Mouse (Mus musculus) neural tube, embryonic 13.5 days (tissue): Measurements from ENCODE around the gene Nek3. TPM values are rescaled to one million over a fixed set of nuclear protein-coding genes. Genes with fewer than 3 reads are reported as not detected.

ENCODE experiments used
- ATAC-seq: fragments of 200-750 bp; cut with Nextera tagmentation; 2 replicates; pipeline ENCODE4 v1.8.0; 2017; ENCODE audit warnings: low read depth, mild to moderate bottlenecking, moderate TSS enrichment, moderate library complexity
- H3K27ac ChIP-seq: fragments of 300-500 bp; sonication (generic); replicated peaks from 2 replicates; pipeline ENCODE4 v1.5.1; 2015; ENCODE audit warnings: moderate library complexity, mild to moderate bottlenecking, inconsistent platforms
- H3K27me3 ChIP-seq: fragments of 300-500 bp; sonication (generic); 2 replicates; pipeline ENCODE4 v1.6.1; 2015; ENCODE audit warnings: mild to moderate bottlenecking, inconsistent platforms
- H3K36me3 ChIP-seq: fragments of 300-500 bp; sonication (generic); 2 replicates; pipeline ENCODE4 v1.6.1; 2015; ENCODE audit warnings: mild to moderate bottlenecking, inconsistent platforms
- H3K4me1 ChIP-seq: fragments of 300-500 bp; sonication (generic); replicated peaks from 2 replicates; pipeline ENCODE4 v1.6.1; 2015; ENCODE audit warnings: inconsistent platforms
- H3K4me2 ChIP-seq: fragments of 300-500 bp; sonication (generic); 2 replicates; pipeline ENCODE4 v1.6.1; 2015; ENCODE audit warnings: inconsistent platforms, mild to moderate bottlenecking, moderate library complexity
- H3K4me3 ChIP-seq: fragments of 300-500 bp; sonication (generic); 2 replicates; pipeline ENCODE4 v1.5.1; 2015; ENCODE audit warnings: mild to moderate bottlenecking, inconsistent platforms
- H3K9ac ChIP-seq: fragments of 300-500 bp; sonication (generic); 2 replicates; pipeline ENCODE4 v1.6.1; 2015; ENCODE audit warnings: moderate library complexity, mild to moderate bottlenecking, inconsistent platforms
- H3K9me3 ChIP-seq: fragments of 300-500 bp; sonication (generic); 2 replicates; pipeline ENCODE4 v1.6.1; 2016; ENCODE audit warnings: inconsistent platforms
- WGBS: fragments of 180-500 bp; shearing (Covaris S2); methylation state at CpG from one replicate; pipeline ENCODE4 v1.1.7; 2015; 5-methylcytosine and 5-hydroxymethylcytosine counted together
- polyA plus RNA-seq: library from polyadenylated mRNA; unstranded; fragments of >200 nt; fragmentation: Nextera tagmentation; extraction: Ambion mirVana; gene quantifications from 2 replicates; pipeline ENCODE4 v1.2.1, GENCODE M21; 2015

Gene Nek3
- polyA plus RNA-seq, 1 experiment from 2014 or later, result 9.1 TPM

DNA sequence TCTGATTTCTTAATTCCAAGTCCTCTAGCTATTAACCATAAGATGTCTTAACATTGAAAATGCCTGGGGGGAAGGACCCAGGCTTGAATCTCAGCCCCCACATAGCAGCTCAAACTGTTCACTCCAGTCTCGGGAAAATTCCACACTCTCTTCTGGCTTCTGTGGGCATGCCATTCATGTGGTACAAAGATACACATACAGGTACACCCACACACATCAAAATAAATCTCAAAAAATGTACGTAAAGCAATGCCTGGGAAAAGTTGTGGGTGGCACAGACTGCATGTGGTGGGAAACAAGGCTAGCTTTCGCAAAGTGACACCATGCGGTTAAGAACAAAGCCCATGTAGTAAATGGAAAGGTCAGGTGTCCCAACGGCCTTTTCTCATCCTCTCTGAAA lies 2.9 kb upstream of the Nek3 start:
- Histone ChIP-seq H3K4me2 (no peak overlapping the region), H3K27me3 (no peaks in the 10 kb centered on the region), H3K9ac (no peak overlapping the region), H3K4me3 (no peak overlapping the region), H3K36me3 (peaks cover 3% of the 10 kb centered on the region; the same call in 1 of the 2 replicates), H3K27ac (no peak overlapping the region), H3K9me3 (no peaks in the 10 kb centered on the region), H3K4me1 (peaks cover 13% of the 10 kb centered on the region)
- ATAC-seq, result no peak
- WGBS, result 90% methylated on average over 5 of the region's 5 CpGs

DNA sequence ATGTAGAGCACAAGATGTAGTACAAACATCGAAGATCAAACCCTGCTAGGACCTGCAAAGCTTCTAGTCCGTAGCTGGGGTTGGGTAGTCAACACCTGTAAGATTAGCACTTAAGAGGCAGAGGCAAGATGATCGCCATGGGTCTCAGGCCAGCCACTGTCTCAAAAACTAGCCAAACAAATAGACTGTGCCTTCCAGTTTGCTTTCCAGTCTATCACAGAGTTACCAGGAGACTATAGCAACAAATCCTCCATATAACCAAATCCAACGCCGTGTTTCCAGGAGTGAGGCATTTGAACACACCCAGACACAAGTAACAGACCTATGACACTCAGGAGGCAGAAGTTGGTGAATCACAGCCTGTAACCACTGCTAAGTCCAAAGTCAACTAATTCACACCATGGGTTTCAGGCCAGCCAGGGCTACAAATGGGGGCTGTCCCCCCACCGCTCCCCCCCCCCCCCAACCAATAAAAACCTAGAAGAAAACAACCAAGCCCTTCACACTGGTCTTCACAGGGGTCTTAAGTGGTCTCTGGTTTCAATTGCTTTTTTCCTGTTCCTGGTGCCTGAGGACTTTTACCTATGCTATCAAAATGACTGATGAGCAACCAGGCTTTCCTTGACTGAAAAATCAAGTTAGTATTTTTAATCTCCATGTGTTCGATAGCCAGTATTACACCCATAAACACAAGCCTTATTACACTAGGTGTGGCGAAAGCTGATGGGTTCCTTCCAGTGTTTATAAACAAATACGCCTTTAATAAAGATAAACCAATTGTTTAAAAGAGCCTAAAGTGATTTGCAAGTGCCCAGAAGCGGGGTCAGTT lies 770 bp downstream of the Nek3 start:
- 50% methylated on average over 10 of the region's 10 CpGs for WGBS
- H3K27ac ChIP-seq, result peak overlapping the region; percentile 86
- ATAC-seq, result peak; percentile 57

DNA sequence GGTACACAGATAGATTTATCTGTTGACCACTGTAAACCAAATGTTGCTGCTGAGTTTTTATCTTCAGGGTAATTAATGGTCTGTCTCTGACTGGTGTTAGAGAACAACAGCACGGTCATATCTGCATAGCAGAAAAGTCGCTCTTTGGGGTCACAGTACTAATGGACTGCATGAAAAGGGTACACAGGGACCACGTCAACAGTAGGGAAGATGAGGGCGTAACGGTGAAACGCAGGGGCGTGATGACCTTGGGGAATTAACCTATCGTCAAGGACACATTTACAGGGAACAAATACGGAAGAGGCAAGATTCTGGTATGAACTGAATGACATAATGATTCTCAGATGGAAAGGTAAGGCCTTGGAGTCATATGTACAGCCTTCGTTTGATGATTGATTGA lies 1.8 kb downstream of the Nek3 start:
- no peak overlapping the region for H3K27ac ChIP-seq
- H3K36me3 ChIP-seq, result peaks cover 12% of the 10 kb centered on the region
- H3K4me3 ChIP-seq, result no peak overlapping the region
- H3K9ac ChIP-seq, result no peak overlapping the region
- no peaks in the 10 kb centered on the region for H3K9me3 ChIP-seq
- WGBS, result 87% methylated on average over 10 of the region's 10 CpGs
- H3K27me3 ChIP-seq, result no peaks in the 10 kb centered on the region
- H3K4me2 ChIP-seq, result no peak overlapping the region
- H3K4me1 ChIP-seq, result peaks cover 13% of the 10 kb centered on the region
- ATAC-seq, result no peak

More for the DNA sequence above, 770 bp downstream of the Nek3 start:
- Histone ChIP-seq H3K4me1 (peaks cover 13% of the 10 kb centered on the region), H3K36me3 (peaks cover 3% of the 10 kb centered on the region; the same call in 1 of the 2 replicates), H3K9me3 (no peaks in the 10 kb centered on the region), H3K4me3 (peak overlapping the region; percentile 60), H3K9ac (peak overlapping the region; percentile 76), H3K4me2 (peak overlapping the region; percentile 60), H3K27me3 (no peaks in the 10 kb centered on the region)

- H3K4me1 ChIP-seq, result peaks cover 13% of the 10 kb centered on the region
- ATAC-seq, result no peak
- H3K4me2 ChIP-seq, result no peak overlapping the region
- H3K4me3 ChIP-seq, result no peak overlapping the region
- no peak overlapping the region for H3K27ac ChIP-seq
- H3K27me3 ChIP-seq, result no peaks in the 10 kb centered on the region
- H3K9ac ChIP-seq, result no peak overlapping the region
- WGBS, result 88% methylated on average over 8 of the region's 8 CpGs
- peaks cover 11% of the 10 kb centered on the region for H3K36me3 ChIP-seq
- no peaks in the 10 kb centered on the region for H3K9me3 ChIP-seq
These were observed 4.0 kb downstream of the Nek3 start for GRCm38 (mm10) chr8:22162206-22162605.

- Histone ChIP-seq H3K9me3 (no peaks in the 10 kb centered on the region), H3K27me3 (no peaks in the 10 kb centered on the region), H3K4me3 (no peak overlapping the region), H3K4me2 (no peak overlapping the region), H3K36me3 (peaks cover 15% of the 10 kb centered on the region), H3K9ac (no peak overlapping the region), H3K27ac (no peak overlapping the region), H3K4me1 (no peaks in the 10 kb centered on the region)
- WGBS, result 67% methylated on average over 3 of the region's 3 CpGs
- no peak for ATAC-seq
These were observed 15.9 kb downstream of the Nek3 start for GRCm38 (mm10) chr8:22150345-22150663.

DNA sequence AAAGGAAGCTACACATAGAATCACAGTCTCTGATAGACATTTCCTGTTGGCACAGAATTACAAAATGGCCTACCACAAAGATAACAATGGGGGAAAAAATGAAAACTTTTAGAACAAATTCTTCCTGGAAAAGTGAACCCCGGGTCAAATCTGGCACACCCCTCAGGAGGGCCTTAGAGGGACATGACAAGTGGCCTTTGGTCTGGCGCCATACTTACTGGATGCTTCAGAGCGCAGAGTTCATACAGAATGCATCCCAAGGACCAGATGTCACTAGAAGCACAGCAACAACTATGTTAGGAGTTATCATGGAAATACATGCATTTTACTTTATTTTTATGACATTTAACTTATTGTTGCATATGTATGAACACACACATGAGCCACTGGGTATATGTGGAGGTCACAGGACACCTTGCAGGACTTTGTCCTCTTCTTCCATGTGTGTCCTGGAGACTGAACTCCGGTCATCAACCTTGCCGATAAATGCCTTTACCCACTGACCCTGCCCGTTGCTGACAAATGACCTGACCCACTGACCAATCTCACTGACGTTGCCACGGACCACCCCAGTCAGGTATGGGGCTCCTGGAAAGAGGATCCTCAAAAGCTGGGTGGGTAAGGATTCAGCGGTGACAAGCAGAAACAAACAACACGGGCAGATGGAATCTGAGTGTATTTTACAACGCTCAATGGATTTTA lies 16.4 kb downstream of the Nek3 start:
- H3K4me1 ChIP-seq, result no peaks in the 10 kb centered on the region
- ATAC-seq, result no peak
- H3K9ac ChIP-seq, result no peak overlapping the region
- H3K4me2 ChIP-seq, result no peak overlapping the region
- no peak overlapping the region for H3K4me3 ChIP-seq
- H3K27me3 ChIP-seq, result no peaks in the 10 kb centered on the region
- H3K9me3 ChIP-seq, result no peaks in the 10 kb centered on the region
- WGBS, result 93% methylated on average over 11 of the region's 11 CpGs
- peaks cover 11% of the 10 kb centered on the region for H3K36me3 ChIP-seq
- no peak overlapping the region for H3K27ac ChIP-seq

- Histone ChIP-seq H3K36me3 (peaks cover 16% of the 10 kb centered on the region), H3K9ac (no peak overlapping the region), H3K27me3 (no peaks in the 10 kb centered on the region), H3K4me2 (no peak overlapping the region), H3K9me3 (no peaks in the 10 kb centered on the region), H3K4me3 (no peak overlapping the region), H3K27ac (no peak overlapping the region), H3K4me1 (no peaks in the 10 kb centered on the region)
- WGBS, result 95% methylated on average over 7 of the region's 7 CpGs
- ATAC-seq, result no peak
These were observed 17.9 kb downstream of the Nek3 start for GRCm38 (mm10) chr8:22148367-22148740.

GRCm38 (mm10) chr8:22147706-22148366 lies 18.4 kb downstream of the Nek3 start:
- Histone ChIP-seq H3K36me3 (peaks cover 17% of the 10 kb centered on the region), H3K27me3 (no peaks in the 10 kb centered on the region), H3K9ac (no peak overlapping the region), H3K4me3 (no peak overlapping the region), H3K27ac (no peak overlapping the region), H3K4me2 (no peak overlapping the region), H3K4me1 (no peaks in the 10 kb centered on the region), H3K9me3 (no peaks in the 10 kb centered on the region)
- 77% methylated on average over 9 of the region's 9 CpGs for WGBS
- ATAC-seq, result no peak

GRCm38 (mm10) chr8:22145831-22146230 lies 20.4 kb downstream of the Nek3 start:
- no peaks in the 10 kb centered on the region for H3K27me3 ChIP-seq
- H3K4me1 ChIP-seq, result no peaks in the 10 kb centered on the region
- H3K36me3 ChIP-seq, result peaks cover 28% of the 10 kb centered on the region
- no peak for ATAC-seq
- 78% methylated on average over 6 of the region's 6 CpGs for WGBS
- no peaks in the 10 kb centered on the region for H3K9me3 ChIP-seq
- no peak overlapping the region for H3K27ac ChIP-seq
- no peak overlapping the region for H3K4me2 ChIP-seq
- H3K4me3 ChIP-seq, result no peak overlapping the region
- no peak overlapping the region for H3K9ac ChIP-seq

- Histone ChIP-seq H3K4me1 (no peaks in the 10 kb centered on the region), H3K4me2 (no peak overlapping the region), H3K9me3 (no peaks in the 10 kb centered on the region), H3K4me3 (no peak overlapping the region), H3K27me3 (no peaks in the 10 kb centered on the region), H3K27ac (no peak overlapping the region), H3K9ac (no peak overlapping the region), H3K36me3 (peaks cover 32% of the 10 kb centered on the region)
- ATAC-seq, result no peak
- WGBS, result 88% methylated on average over 1 of the region's 1 CpGs
These were observed 22.3 kb downstream of the Nek3 start for GRCm38 (mm10) chr8:22143764-22144491.

- H3K4me2 ChIP-seq, result no peak overlapping the region
- H3K9ac ChIP-seq, result no peak overlapping the region
- no peak overlapping the region for H3K4me3 ChIP-seq
- H3K27me3 ChIP-seq, result no peaks in the 10 kb centered on the region
- no peak for ATAC-seq
- peaks cover 26% of the 10 kb centered on the region for H3K36me3 ChIP-seq
- H3K27ac ChIP-seq, result no peak overlapping the region
- 77% methylated on average over 4 of the region's 4 CpGs for WGBS
- H3K9me3 ChIP-seq, result no peaks in the 10 kb centered on the region
- no peaks in the 10 kb centered on the region for H3K4me1 ChIP-seq
These were observed 23.6 kb downstream of the Nek3 start for GRCm38 (mm10) chr8:22142592-22142991.
